Mouse (Mus musculus) liver, embryonic 11.5 days (tissue): ENCODE measurements around the gene Hapln4. TPM values are rescaled to one million over a fixed set of nuclear protein-coding genes. Genes with fewer than 3 reads are reported as not detected.
A peak's percentile ranks its signal among the peaks of the same experiment; 100 is the strongest.

Source experiments
- ATAC-seq: fragments of 200-750 bp; cut with Nextera tagmentation; replicated peaks from 2 replicates; pipeline ENCODE4 v1.8.0; 2017; ENCODE audit warnings: moderate number of reproducible peaks, mild to moderate bottlenecking, moderate TSS enrichment, moderate library complexity; ENCODE audit not compliant: low FRiP score
- DNase-seq: peaks from one replicate; pipeline ENCODE4 v3.0.0-alpha.2; 2017; ENCODE audit warnings: low spot score
- H3K27ac ChIP-seq: fragments of 300-500 bp; sonication (generic); 2 replicates; pipeline ENCODE4 v1.5.1; 2014; ENCODE audit warnings: mild to moderate bottlenecking, low read depth, low read length, control low read depth
- H3K27me3 ChIP-seq: fragments of 300-500 bp; sonication (generic); replicated peaks from 2 replicates; pipeline ENCODE4 v1.6.1; 2014; ENCODE audit warnings: low read length, mixed read lengths; ENCODE audit not compliant: control insufficient read depth, insufficient read depth
- H3K36me3 ChIP-seq: fragments of 300-500 bp; sonication (generic); 2 replicates; pipeline ENCODE4 v1.6.1; 2014; ENCODE audit warnings: mild to moderate bottlenecking, low read length, moderate library complexity, mixed read lengths; ENCODE audit not compliant: control insufficient read depth, insufficient read depth
- H3K4me1 ChIP-seq: fragments of 300-500 bp; sonication (generic); replicated peaks from 2 replicates; pipeline ENCODE4 v1.6.1; 2014; ENCODE audit warnings: low read length, mixed read lengths; ENCODE audit not compliant: control insufficient read depth, insufficient read depth
- H3K4me2 ChIP-seq: fragments of 300-500 bp; sonication (generic); 2 replicates; pipeline ENCODE4 v1.6.1; 2014; ENCODE audit warnings: mild to moderate bottlenecking, control low read depth, moderate library complexity
- H3K4me3 ChIP-seq: fragments of 300-500 bp; sonication (generic); 2 replicates; pipeline ENCODE4 v1.5.1; 2014; ENCODE audit warnings: low read depth, low read length, control low read depth
- H3K9ac ChIP-seq: fragments of 300-500 bp; sonication (generic); 2 replicates; pipeline ENCODE4 v1.6.1; 2014; ENCODE audit warnings: low read depth, low read length, control low read depth
- H3K9me3 ChIP-seq: fragments of 300-500 bp; sonication (generic); 2 replicates; pipeline ENCODE4 v1.6.1; 2016; ENCODE audit warnings: low read length, inconsistent platforms, mixed read lengths; ENCODE audit not compliant: control insufficient read depth
- WGBS: fragments of 180-500 bp; shearing (Covaris S2); extraction: QIAGEN DNeasy Blood & Tissue Kit; methylation state at CpG from one replicate; pipeline ENCODE4 v1.1.7; 2014; 5-methylcytosine and 5-hydroxymethylcytosine counted together
- polyA plus RNA-seq: library from polyadenylated mRNA; unstranded; fragments of >200 nt; fragmentation: Nextera tagmentation; extraction: Ambion mirVana; gene quantifications from 2 replicates; pipeline ENCODE4 v1.2.1, GENCODE M21; 2014

Gene Hapln4
- polyA plus RNA-seq, 1 experiment from 2014 or later, result 0.27 TPM

- Histone ChIP-seq H3K36me3 (no peaks in the 10 kb centered on the region), H3K4me3 (no peak overlapping the region), H3K27me3 (peaks cover 18% of the 10 kb centered on the region), H3K9me3 (no peaks in the 10 kb centered on the region), H3K4me1 (no peaks in the 10 kb centered on the region), H3K4me2 (no peak overlapping the region), H3K27ac (no peak overlapping the region), H3K9ac (no peak overlapping the region)
- no peak for DNase-seq
- no peak for ATAC-seq
- WGBS, result 60% methylated on average over 8 of the region's 8 CpGs
These were observed 41.7 kb downstream of the Hapln4 start for GRCm38 (mm10) chr8:70124992-70125391.

- DNase-seq, result no peak
- no peak overlapping the region for H3K4me2 ChIP-seq
- H3K4me1 ChIP-seq, result peaks cover 13% of the 10 kb centered on the region
- no peak overlapping the region for H3K27ac ChIP-seq
- H3K4me3 ChIP-seq, result no peak overlapping the region
- H3K36me3 ChIP-seq, result peaks cover 4% of the 10 kb centered on the region; the same call in 1 of the 2 replicates
- ATAC-seq, result no peak
- H3K9me3 ChIP-seq, result no peaks in the 10 kb centered on the region
- no peaks in the 10 kb centered on the region for H3K27me3 ChIP-seq
- no peak overlapping the region for H3K9ac ChIP-seq
- WGBS, result 76% methylated on average over 3 of the region's 3 CpGs
These were observed 45.2 kb downstream of the Hapln4 start for GRCm38 (mm10) chr8:70128435-70128834.

- Histone ChIP-seq H3K4me2 (no peak overlapping the region), H3K27me3 (no peaks in the 10 kb centered on the region), H3K9me3 (no peaks in the 10 kb centered on the region), H3K4me1 (peaks cover 16% of the 10 kb centered on the region), H3K4me3 (no peak overlapping the region), H3K36me3 (peaks cover 6% of the 10 kb centered on the region; the same call in 1 of the 2 replicates), H3K9ac (no peak overlapping the region), H3K27ac (no peak overlapping the region)
- DNase-seq, result no peak
- WGBS, result 76% methylated on average over 9 of the region's 9 CpGs
- no peak for ATAC-seq
These were observed 46.2 kb downstream of the Hapln4 start for GRCm38 (mm10) chr8:70129309-70129952.

GRCm38 (mm10) chr8:70130066-70130465 lies 46.8 kb downstream of the Hapln4 start:
- no peak for DNase-seq
- no peak for ATAC-seq
- H3K9ac ChIP-seq, result no peak overlapping the region

GRCm38 (mm10) chr8:70131166-70131883 lies 48.1 kb downstream of the Hapln4 start, which contains the start of gene Nr2c2ap:
Gene Nr2c2ap, plus strand, starts transcription at chr8:70131333.
- DNase-seq, result peak; percentile 82
- ATAC-seq, result peak; percentile 87
- Histone ChIP-seq H3K9ac (peak within 1 kb of the TSS; percentile 89), H3K27me3 (no peaks in the 10 kb centered on the region), H3K4me1 (peaks cover 16% of the 10 kb centered on the region), H3K9me3 (no peaks in the 10 kb centered on the region), H3K36me3 (peaks cover 10% of the 10 kb centered on the region; the same call in 1 of the 2 replicates), H3K27ac (0 out of 2 replicates have a peak within 1 kb of the TSS, but pooled peaks have one; percentile 45), H3K4me2 (peak within 1 kb of the TSS; percentile 78), H3K4me3 (peak within 1 kb of the TSS; percentile 84)
- under 1% methylated on average over 37 of the region's 37 CpGs for whole genome bisulfite sequencing

More at GRCm38 (mm10) chr8:70130066-70130465, 46.8 kb downstream of the Hapln4 start:
- Histone ChIP-seq H3K27ac (no peak overlapping the region), H3K4me1 (peaks cover 16% of the 10 kb centered on the region), H3K27me3 (no peaks in the 10 kb centered on the region), H3K4me3 (no peak overlapping the region), H3K4me2 (no peak overlapping the region), H3K9me3 (no peaks in the 10 kb centered on the region), H3K36me3 (peaks cover 6% of the 10 kb centered on the region; the same call in 1 of the 2 replicates)
- WGBS, result 80% methylated on average over 3 of the region's 3 CpGs

GRCm38 (mm10) chr8:70134086-70134485 lies 50.8 kb downstream of the Hapln4 start:
- H3K9me3 ChIP-seq, result no peaks in the 10 kb centered on the region
- no peak overlapping the region for H3K4me3 ChIP-seq
- H3K4me2 ChIP-seq, result no peak overlapping the region
- WGBS, result 86% methylated on average over 5 of the region's 5 CpGs
- no peaks in the 10 kb centered on the region for H3K27me3 ChIP-seq
- H3K36me3 ChIP-seq, result peaks cover 13% of the 10 kb centered on the region; the same call in 1 of the 2 replicates
- H3K27ac ChIP-seq, result no peak overlapping the region
- no peak overlapping the region for H3K9ac ChIP-seq
- no peak for ATAC-seq
- no peak for DNase-seq
- peaks cover 21% of the 10 kb centered on the region for H3K4me1 ChIP-seq

- H3K9me3 ChIP-seq, result no peaks in the 10 kb centered on the region
- no peaks in the 10 kb centered on the region for H3K27me3 ChIP-seq
- H3K27ac ChIP-seq, result no peak overlapping the region
- no peak for DNase-seq
- peaks cover 13% of the 10 kb centered on the region; the same call in 1 of the 2 replicates for H3K36me3 ChIP-seq
- no peak overlapping the region for H3K4me2 ChIP-seq
- WGBS, result 81% methylated on average over 9 of the region's 9 CpGs
- no peak overlapping the region for H3K4me3 ChIP-seq
- no peak for ATAC-seq
- no peak overlapping the region for H3K9ac ChIP-seq
- peaks cover 21% of the 10 kb centered on the region for H3K4me1 ChIP-seq
These were observed 51.7 kb downstream of the Hapln4 start for GRCm38 (mm10) chr8:70134931-70135330.

GRCm38 (mm10) chr8:70136591-70136990 lies 53.3 kb downstream of the Hapln4 start:
- peaks cover 13% of the 10 kb centered on the region; the same call in 1 of the 2 replicates for H3K36me3 ChIP-seq
- DNase-seq (no peak), ATAC-seq (no peak)
- no peaks in the 10 kb centered on the region for H3K27me3 ChIP-seq
- 77% methylated on average over 4 of the region's 4 CpGs for WGBS
- H3K4me2 ChIP-seq, result no peak overlapping the region
- H3K9me3 ChIP-seq, result no peaks in the 10 kb centered on the region
- no peak overlapping the region for H3K4me3 ChIP-seq
- no peak overlapping the region for H3K27ac ChIP-seq
- H3K4me1 ChIP-seq, result peaks cover 28% of the 10 kb centered on the region
- H3K9ac ChIP-seq, result no peak overlapping the region
